Mouse (Mus musculus): Measurements from ENCODE around the gene Odf2l.

DNA sequence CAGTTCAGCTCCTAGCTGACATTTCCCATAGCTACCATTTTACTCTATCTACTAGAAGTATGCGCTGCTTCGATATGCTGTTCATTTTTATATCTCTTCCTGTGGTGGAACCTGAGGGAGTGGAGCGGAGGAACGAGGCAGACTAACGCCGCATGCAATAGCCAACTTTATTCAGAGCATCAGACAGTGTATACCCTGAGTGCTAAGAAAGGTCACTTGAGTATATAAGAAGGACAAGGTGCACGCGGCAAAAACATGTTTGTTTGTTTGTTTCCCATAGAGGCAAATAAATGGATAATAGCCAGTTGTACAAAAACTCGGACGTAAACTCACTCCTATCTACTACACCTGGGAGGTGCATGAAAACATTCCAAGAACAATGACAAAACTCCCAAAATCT is 751 bp upstream of the Odf2l start:
- TF ChIP-seq TAL1 (IDR thresholded peaks at IDR 0.05; ENCODE audit: low read length) (no peak), GATA1 (IDR thresholded peaks at IDR 0.05; ENCODE audit: low read length) (no peak)

Measured in erythroblast, embryonic 14.5 days (primary cell).